Mouse (Mus musculus): ENCODE results near the gene Olah.

- no peak for TF ChIP-seq CTCF (IDR thresholded peaks at IDR 0.05; ENCODE audit: insufficient read depth, low read depth, low read length)
- TF ChIP-seq POLR2A (IDR thresholded peaks at IDR 0.05; ENCODE audit: insufficient read depth, low read depth, low read length), result no peak
These were observed 101.2 kb downstream of the Olah start for GRCm38 (mm10) chr2:3295826-3296225.
